Mouse (Mus musculus): ENCODE measurements around the gene Tmbim1. TPM values are rescaled to one million over a fixed set of nuclear protein-coding genes. Genes with fewer than 3 reads are reported as not detected.
A peak's percentile ranks its signal among the peaks of the same experiment; 100 is the strongest.
"Not testable (repeated sequence)": the region's sequence is repeated elsewhere in the genome, so short reads cannot be mapped to it uniquely, and the experiment has no call there.

Gene Tmbim1
- total and polyA plus RNA-seq, 2 experiments from 2014 or later = 10.5 to 20.7 TPM

GRCm38 (mm10) chr1:74343161-74343560 is 37.7 kb upstream of the Tmbim1 start:
- ATAC-seq (ENCODE audit: low FRiP score) = no peak
- 71% methylated on average over 5 of the region's 5 CpGs for WGBS

GRCm38 (mm10) chr1:74342308-74342707 is 36.9 kb upstream of the Tmbim1 start:
- H3K36me3 ChIP-seq (ENCODE audit: insufficient read depth, low read length) = peaks cover under 1% of the 10 kb centered on the region; the same call in 1 of the 2 replicates
- no peak for DNase-seq (ENCODE audit: low spot score)
- no peak overlapping the region for H3K4me2 ChIP-seq (ENCODE audit: low read depth, low read length, poor library complexity, severe bottlenecking)
- no peaks in the 10 kb centered on the region for H3K4me1 ChIP-seq (ENCODE audit: insufficient read depth, low read length)
- ATAC-seq (ENCODE audit: low FRiP score) = no peak
- H3K9me3 ChIP-seq (ENCODE audit: low read length) = no peaks in the 10 kb centered on the region
- no peak overlapping the region for H3K4me3 ChIP-seq (ENCODE audit: low read depth, low read length)
- no peak for TF ChIP-seq CTCF (IDR thresholded peaks at IDR 0.05)
- 94% methylated on average over 1 of the region's 1 CpGs for WGBS
- H3K27me3 ChIP-seq (ENCODE audit: insufficient read depth, low read length) = no peaks in the 10 kb centered on the region
- no peak overlapping the region for H3K9ac ChIP-seq (replicated peaks; ENCODE audit: low read length, poor library complexity, severe bottlenecking)
- no peak overlapping the region for H3K27ac ChIP-seq (ENCODE audit: low read depth, low read length)

More at GRCm38 (mm10) chr1:74343161-74343560, 37.7 kb upstream of the Tmbim1 start:
- no peaks in the 10 kb centered on the region for H3K27me3 ChIP-seq (ENCODE audit: insufficient read depth, low read length)
- no peak overlapping the region for H3K27ac ChIP-seq (ENCODE audit: low read depth, low read length)
- DNase-seq (ENCODE audit: low spot score) = no peak
- H3K9ac ChIP-seq (replicated peaks; ENCODE audit: low read length, poor library complexity, severe bottlenecking) = no peak overlapping the region
- TF ChIP-seq CTCF (IDR thresholded peaks at IDR 0.05) = no peak
- H3K4me1 ChIP-seq (ENCODE audit: insufficient read depth, low read length) = no peaks in the 10 kb centered on the region
- H3K36me3 ChIP-seq (ENCODE audit: insufficient read depth, low read length) = peaks cover 5% of the 10 kb centered on the region; the same call in 1 of the 2 replicates
- no peak overlapping the region for H3K4me3 ChIP-seq (ENCODE audit: low read depth, low read length)
- H3K9me3 ChIP-seq (ENCODE audit: low read length) = no peaks in the 10 kb centered on the region
- no peak overlapping the region for H3K4me2 ChIP-seq (ENCODE audit: low read depth, low read length, poor library complexity, severe bottlenecking)

- no peak for TF ChIP-seq CTCF (IDR thresholded peaks at IDR 0.05)
- no peak overlapping the region for H3K4me3 ChIP-seq (ENCODE audit: low read depth, low read length)
- H3K9ac ChIP-seq (replicated peaks; ENCODE audit: low read length, poor library complexity, severe bottlenecking) = no peak overlapping the region
- ATAC-seq (ENCODE audit: low FRiP score) (no peak), DNase-seq (ENCODE audit: low spot score) (no peak)
- no peaks in the 10 kb centered on the region for H3K36me3 ChIP-seq (ENCODE audit: insufficient read depth, low read length)
- WGBS = 93% methylated on average over 7 of the region's 7 CpGs
- H3K9me3 ChIP-seq (ENCODE audit: low read length) = no peaks in the 10 kb centered on the region
- no peaks in the 10 kb centered on the region for H3K4me1 ChIP-seq (ENCODE audit: insufficient read depth, low read length)
- H3K27me3 ChIP-seq (ENCODE audit: insufficient read depth, low read length) = no peaks in the 10 kb centered on the region
- H3K27ac ChIP-seq (ENCODE audit: low read depth, low read length) = no peak overlapping the region
- no peak overlapping the region for H3K4me2 ChIP-seq (ENCODE audit: low read depth, low read length, poor library complexity, severe bottlenecking)
Measured at GRCm38 (mm10) chr1:74341898-74342297, 36.5 kb upstream of the Tmbim1 start.

- H3K4me1 ChIP-seq (ENCODE audit: insufficient read depth, low read length); H3K4me2 ChIP-seq (ENCODE audit: low read depth, low read length, poor library complexity, severe bottlenecking); H3K9me3 ChIP-seq (ENCODE audit: low read length); H3K27ac ChIP-seq (ENCODE audit: low read depth, low read length); DNase-seq (ENCODE audit: low spot score); H3K9ac ChIP-seq (replicated peaks; ENCODE audit: low read length, poor library complexity, severe bottlenecking); ATAC-seq (ENCODE audit: low FRiP score); H3K4me3 ChIP-seq (ENCODE audit: low read depth, low read length); H3K36me3 ChIP-seq (ENCODE audit: insufficient read depth, low read length); H3K27me3 ChIP-seq (ENCODE audit: insufficient read depth, low read length): not testable (repeated sequence)
- 91% methylated on average over 4 of the region's 4 CpGs for WGBS
Measured at GRCm38 (mm10) chr1:74340992-74341391, 35.6 kb upstream of the Tmbim1 start.

- H3K4me2 ChIP-seq (ENCODE audit: low read depth, low read length, poor library complexity, severe bottlenecking) = no peak overlapping the region
- no peak overlapping the region for H3K4me3 ChIP-seq (ENCODE audit: low read depth, low read length)
- H3K9me3 ChIP-seq (ENCODE audit: low read length) = no peaks in the 10 kb centered on the region
- no peak overlapping the region for H3K9ac ChIP-seq (replicated peaks; ENCODE audit: low read length, poor library complexity, severe bottlenecking)
- peak; percentile 51 for DNase-seq (ENCODE audit: low spot score)
- 77% methylated on average over 6 of the region's 6 CpGs for WGBS
- ATAC-seq (ENCODE audit: low FRiP score) = 0 out of 2 replicates have a peak, but pooled peaks have one; percentile 22
- H3K27me3 ChIP-seq (ENCODE audit: insufficient read depth, low read length) = no peaks in the 10 kb centered on the region
- H3K36me3 ChIP-seq (ENCODE audit: insufficient read depth, low read length) = no peaks in the 10 kb centered on the region
- H3K4me1 ChIP-seq (ENCODE audit: insufficient read depth, low read length) = no peaks in the 10 kb centered on the region
- no peak overlapping the region for H3K27ac ChIP-seq (ENCODE audit: low read depth, low read length)
- TF ChIP-seq CTCF (IDR thresholded peaks at IDR 0.05) = no peak
Measured at GRCm38 (mm10) chr1:74340361-74340764, 34.9 kb upstream of the Tmbim1 start.

- DNase-seq (ENCODE audit: low spot score) = no peak
- no peak for TF ChIP-seq CTCF (IDR thresholded peaks at IDR 0.05)
- WGBS = 95% methylated on average over 9 of the region's 9 CpGs
- Histone ChIP-seq H3K27me3 (ENCODE audit: insufficient read depth, low read length) (no peaks in the 10 kb centered on the region), H3K9ac (replicated peaks; ENCODE audit: low read length, poor library complexity, severe bottlenecking) (no peak overlapping the region), H3K4me1 (ENCODE audit: insufficient read depth, low read length) (no peaks in the 10 kb centered on the region), H3K27ac (ENCODE audit: low read depth, low read length) (no peak overlapping the region), H3K36me3 (ENCODE audit: insufficient read depth, low read length) (no peaks in the 10 kb centered on the region), H3K4me3 (ENCODE audit: low read depth, low read length) (no peak overlapping the region), H3K4me2 (ENCODE audit: low read depth, low read length, poor library complexity, severe bottlenecking) (no peak overlapping the region), H3K9me3 (ENCODE audit: low read length) (no peaks in the 10 kb centered on the region)
- no peak for ATAC-seq (ENCODE audit: low FRiP score)
Measured at GRCm38 (mm10) chr1:74339917-74340316, 34.5 kb upstream of the Tmbim1 start.
